Mouse (Mus musculus): ENCODE results near the gene Prpf6. TPM values are rescaled to one million over a fixed set of nuclear protein-coding genes. Genes with fewer than 3 reads are reported as not detected.

Gene Prpf6
- polyA plus RNA-seq, 1 experiment, result 80.1 TPM

- Histone ChIP-seq H3K4me3 (ENCODE audit: low read depth, low read length) (no peak overlapping the region), H3K9me3 (replicated peaks; ENCODE audit: control insufficient read depth, insufficient read depth, low read length, poor library complexity, severe bottlenecking) (no peaks in the 10 kb centered on the region), H3K9ac (ENCODE audit: low read depth, poor library complexity, severe bottlenecking) (no peak overlapping the region), H3K27me3 (ENCODE audit: control insufficient read depth, insufficient read depth, low read length, poor library complexity, severe bottlenecking) (no peaks in the 10 kb centered on the region), H3K27ac (ENCODE audit: insufficient read depth, low read length) (no peak overlapping the region), H3K36me3 (ENCODE audit: control insufficient read depth, insufficient read depth, low read length, poor library complexity, severe bottlenecking) (peaks cover 8% of the 10 kb centered on the region; the same call in 1 of the 2 replicates), H3K4me1 (ENCODE audit: control insufficient read depth, insufficient read depth, low read length) (no peaks in the 10 kb centered on the region)
- TF ChIP-seq EP300 (IDR thresholded peaks at IDR 0.05; ENCODE audit: insufficient read depth, low read depth, low read length) (no peak), POLR2A (IDR thresholded peaks at IDR 0.05; ENCODE audit: insufficient read depth, low read length) (no peak), CTCF (IDR thresholded peaks at IDR 0.05; ENCODE audit: low read depth, low read length) (no peak)
Measured at GRCm38 (mm10) chr2:181589011-181589731, 2.5 kb upstream of the Prpf6 start.

DNA sequence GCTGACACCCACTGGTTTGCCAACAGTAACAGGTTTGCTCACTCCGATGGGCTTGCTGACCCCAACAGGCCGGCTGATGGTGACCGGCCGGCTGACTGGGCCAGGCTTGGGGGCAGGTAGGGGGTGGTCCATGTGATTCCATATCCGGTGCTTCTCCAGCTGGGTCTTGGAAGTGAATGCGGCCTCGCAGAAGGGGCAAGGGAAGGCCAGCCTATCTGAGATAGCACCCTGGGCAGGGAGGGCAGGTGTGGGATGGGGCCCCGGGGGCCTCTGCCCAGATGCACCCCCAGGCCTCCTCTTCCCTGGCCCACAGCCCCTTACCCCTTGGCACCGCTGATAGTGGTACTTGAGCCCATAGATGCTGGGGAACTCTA is 1.9 kb upstream of the Prpf6 start:
- Histone ChIP-seq H3K9me3 (replicated peaks; ENCODE audit: control insufficient read depth, insufficient read depth, low read length, poor library complexity, severe bottlenecking) (no peaks in the 10 kb centered on the region), H3K27ac (ENCODE audit: insufficient read depth, low read length) (no peak overlapping the region), H3K4me1 (ENCODE audit: control insufficient read depth, insufficient read depth, low read length) (no peaks in the 10 kb centered on the region), H3K27me3 (ENCODE audit: control insufficient read depth, insufficient read depth, low read length, poor library complexity, severe bottlenecking) (no peaks in the 10 kb centered on the region), H3K9ac (ENCODE audit: low read depth, poor library complexity, severe bottlenecking) (no peak overlapping the region), H3K4me3 (ENCODE audit: low read depth, low read length) (no peak overlapping the region), H3K36me3 (ENCODE audit: control insufficient read depth, insufficient read depth, low read length, poor library complexity, severe bottlenecking) (peaks cover 8% of the 10 kb centered on the region; the same call in 1 of the 2 replicates)
- TF ChIP-seq CTCF (IDR thresholded peaks at IDR 0.05; ENCODE audit: low read depth, low read length), result no peak
- no peak for TF ChIP-seq POLR2A (IDR thresholded peaks at IDR 0.05; ENCODE audit: insufficient read depth, low read length)
- no peak for TF ChIP-seq EP300 (IDR thresholded peaks at IDR 0.05; ENCODE audit: insufficient read depth, low read depth, low read length)

DNA sequence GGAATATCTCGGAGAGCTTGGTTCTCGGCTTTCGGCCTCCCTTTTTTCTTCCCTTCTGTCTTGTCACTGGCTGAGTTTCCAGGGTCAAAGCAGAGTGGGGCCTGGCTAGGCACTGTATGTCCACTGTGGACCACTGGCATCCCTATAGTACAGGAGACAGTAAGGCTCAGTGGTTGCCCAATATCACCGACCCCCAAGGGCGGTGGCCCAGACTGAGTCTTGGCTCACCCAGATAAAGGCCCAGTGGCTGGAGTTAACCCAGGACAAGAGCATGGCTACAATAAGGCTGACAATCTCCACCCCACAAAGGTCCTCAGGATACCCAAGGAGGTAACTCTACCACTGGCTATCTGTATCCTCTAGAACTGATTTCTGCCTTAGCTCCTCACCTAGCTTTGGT is 1.2 kb upstream of the Prpf6 start:
- Histone ChIP-seq H3K36me3 (ENCODE audit: control insufficient read depth, insufficient read depth, low read length, poor library complexity, severe bottlenecking) (peaks cover 8% of the 10 kb centered on the region; the same call in 1 of the 2 replicates), H3K9ac (ENCODE audit: low read depth, poor library complexity, severe bottlenecking) (no peak overlapping the region), H3K27ac (ENCODE audit: insufficient read depth, low read length) (no peak overlapping the region)

DNA sequence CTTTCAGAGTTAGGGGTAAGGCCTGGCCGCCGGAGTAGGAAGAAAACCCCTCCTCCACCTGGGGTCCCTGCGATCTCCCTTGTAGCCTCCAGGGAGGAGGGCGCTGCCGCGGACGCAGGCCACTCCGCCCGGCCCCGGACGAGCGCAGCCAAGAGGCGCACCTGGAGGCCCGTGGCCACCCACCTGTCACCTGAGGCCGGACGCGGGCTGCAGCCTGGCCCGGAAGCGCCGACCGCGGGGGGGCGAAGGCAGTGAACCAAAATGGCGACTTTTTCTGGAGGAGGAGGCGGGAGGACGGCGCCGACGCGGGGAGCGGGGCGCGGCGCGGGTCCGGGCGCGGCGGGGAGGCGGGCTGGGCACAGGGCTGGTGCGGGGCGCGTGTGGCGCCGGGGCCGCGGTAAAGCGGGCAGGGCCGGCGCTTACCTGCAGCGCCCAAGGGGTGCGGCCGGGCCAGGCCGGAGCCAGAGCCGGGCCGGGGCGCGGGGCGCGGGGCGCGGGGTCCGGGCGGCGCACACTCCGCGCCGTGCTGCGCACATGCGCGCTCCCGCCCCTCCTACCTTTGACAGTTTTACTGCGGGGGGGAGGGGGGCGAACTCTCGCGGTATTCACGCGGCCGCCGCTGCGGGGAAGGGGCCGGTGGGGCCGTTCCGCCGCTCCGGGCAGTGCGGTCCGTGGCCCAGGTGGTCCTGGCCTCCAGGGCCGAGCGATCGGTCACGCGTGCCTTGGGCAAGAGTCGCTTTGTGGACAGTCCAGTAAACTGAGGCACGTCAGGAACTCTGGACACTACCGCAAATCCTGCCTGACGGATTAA is 768 bp downstream of the Prpf6 start, which contains the start of gene Zfp512b:
Gene Zfp512b (minus strand): TSS at position 573 of the 811 bp plus-strand sequence.
- Histone ChIP-seq H3K36me3 (ENCODE audit: control insufficient read depth, insufficient read depth, low read length, poor library complexity, severe bottlenecking) (0 out of 2 replicates have a peak, but pooled peaks cover 2% of the 10 kb centered on the region), H3K9me3 (replicated peaks; ENCODE audit: control insufficient read depth, insufficient read depth, low read length, poor library complexity, severe bottlenecking) (no peaks in the 10 kb centered on the region), H3K9ac (ENCODE audit: low read depth, poor library complexity, severe bottlenecking) (peak within 1 kb of the TSS; percentile 98), H3K4me3 (ENCODE audit: low read depth, low read length) (peak within 1 kb of the TSS; percentile 89), H3K27me3 (ENCODE audit: control insufficient read depth, insufficient read depth, low read length, poor library complexity, severe bottlenecking) (no peaks in the 10 kb centered on the region), H3K27ac (ENCODE audit: insufficient read depth, low read length) (no peak within 1 kb of the TSS), H3K4me1 (ENCODE audit: control insufficient read depth, insufficient read depth, low read length) (no peaks in the 10 kb centered on the region)
- TF ChIP-seq POLR2A (IDR thresholded peaks at IDR 0.05; ENCODE audit: insufficient read depth, low read length), result peak; percentile 60
- TF ChIP-seq EP300 (IDR thresholded peaks at IDR 0.05; ENCODE audit: insufficient read depth, low read depth, low read length), result no peak
- no peak for TF ChIP-seq CTCF (IDR thresholded peaks at IDR 0.05; ENCODE audit: low read depth, low read length)

More for the DNA sequence above, 1.2 kb upstream of the Prpf6 start:
- TF ChIP-seq EP300 (IDR thresholded peaks at IDR 0.05; ENCODE audit: insufficient read depth, low read depth, low read length) (no peak), CTCF (IDR thresholded peaks at IDR 0.05; ENCODE audit: low read depth, low read length) (no peak), POLR2A (IDR thresholded peaks at IDR 0.05; ENCODE audit: insufficient read depth, low read length) (no peak)
- Histone ChIP-seq H3K27me3 (ENCODE audit: control insufficient read depth, insufficient read depth, low read length, poor library complexity, severe bottlenecking) (no peaks in the 10 kb centered on the region), H3K4me1 (ENCODE audit: control insufficient read depth, insufficient read depth, low read length) (no peaks in the 10 kb centered on the region), H3K4me3 (ENCODE audit: low read depth, low read length) (no peak overlapping the region), H3K9me3 (replicated peaks; ENCODE audit: control insufficient read depth, insufficient read depth, low read length, poor library complexity, severe bottlenecking) (no peaks in the 10 kb centered on the region)

- Histone ChIP-seq H3K9ac (ENCODE audit: low read depth, poor library complexity, severe bottlenecking) (peak overlapping the region; percentile 98), H3K4me3 (ENCODE audit: low read depth, low read length) (peak overlapping the region; percentile 89), H3K36me3 (ENCODE audit: control insufficient read depth, insufficient read depth, low read length, poor library complexity, severe bottlenecking) (0 out of 2 replicates have a peak, but pooled peaks cover 2% of the 10 kb centered on the region), H3K9me3 (replicated peaks; ENCODE audit: control insufficient read depth, insufficient read depth, low read length, poor library complexity, severe bottlenecking) (no peaks in the 10 kb centered on the region), H3K27ac (ENCODE audit: insufficient read depth, low read length) (no peak overlapping the region), H3K4me1 (ENCODE audit: control insufficient read depth, insufficient read depth, low read length) (no peaks in the 10 kb centered on the region), H3K27me3 (ENCODE audit: control insufficient read depth, insufficient read depth, low read length, poor library complexity, severe bottlenecking) (no peaks in the 10 kb centered on the region)
- TF ChIP-seq EP300 (IDR thresholded peaks at IDR 0.05; ENCODE audit: insufficient read depth, low read depth, low read length), result no peak
- TF ChIP-seq POLR2A (IDR thresholded peaks at IDR 0.05; ENCODE audit: insufficient read depth, low read length), result no peak
- TF ChIP-seq CTCF (IDR thresholded peaks at IDR 0.05; ENCODE audit: low read depth, low read length), result no peak
Measured at GRCm38 (mm10) chr2:181593042-181593421, 1.4 kb downstream of the Prpf6 start.

All from ES-Bruce4 (cell line).